Mouse (Mus musculus) lung, adult 2 months (tissue): ENCODE measurements around the gene Ly6g6c.

Source experiments
- CTCF ChIP-seq: fragments of 200-500 bp; IDR thresholded peaks from 2 replicates; pipeline ENCODE4 v1.5.1; 2011; ENCODE audit warnings: mild to moderate bottlenecking, low read length, control low read depth; ENCODE audit not compliant: insufficient read depth
- POLR2A ChIP-seq: fragments of 200-500 bp; IDR thresholded peaks from 2 replicates; pipeline ENCODE4 v1.6.1; 2011; ENCODE audit warnings: low read depth, mild to moderate bottlenecking, control low read depth, low read length, borderline replicate concordance; ENCODE audit errors: extremely low read depth

GRCm38 (mm10) chr17:35028315-35028714 is 36.9 kb upstream of the Ly6g6c start:
- TF ChIP-seq CTCF (no peak), POLR2A (no peak)
